Mouse (Mus musculus): ENCODE data around the gene Plekha6.

GRCm38 (mm10) chr1:133170196-133170595, 6.2 kb downstream of the Plekha6 start:
- TF ChIP-seq ZMIZ1 (IDR thresholded peaks at IDR 0.05; ENCODE audit: low read depth, low read length), result no peak
- no peak for TF ChIP-seq MAX (IDR thresholded peaks at IDR 0.05; ENCODE audit: low read length)
- TF ChIP-seq CTCF (IDR thresholded peaks at IDR 0.05 in 2 of 3, conservative IDR thresholded peaks at IDR 0.05 in 1 of 3; ENCODE audit: control insufficient read depth in 1 of 3, insufficient read depth in 1 of 3, low read depth in 2 of 3, low read length in 3 of 3, poor library complexity in 1 of 3, severe bottlenecking in 1 of 3), result no peak
- TF ChIP-seq MXI1 (IDR thresholded peaks at IDR 0.05; ENCODE audit: low read depth, low read length), result no peak
- TF ChIP-seq EP300 (IDR thresholded peaks at IDR 0.05; ENCODE audit: low read depth in 1 of 2, low read length in 2 of 2), result no peak
- no peak for TF ChIP-seq CHD1 (IDR thresholded peaks at IDR 0.05; ENCODE audit: low read depth, low read length)
- no peak for TF ChIP-seq NELFE (IDR thresholded peaks at IDR 0.05; ENCODE audit: low read depth, low read length)
- TF ChIP-seq RAD21 (IDR thresholded peaks at IDR 0.05; ENCODE audit: low read depth, low read length), result no peak
- TF ChIP-seq BHLHE40 (IDR thresholded peaks at IDR 0.05; ENCODE audit: borderline replicate concordance, low read depth, low read length), result no peak

Data from MEL (cell line).